Mouse (Mus musculus): ENCODE results near the gene Ndufb4.
"Not testable (repeated sequence)": the region's sequence is repeated elsewhere in the genome, so short reads cannot be mapped to it uniquely, and the experiment has no call there.

Ndufb4 gene

GRCm38 (mm10) chr16:37680216-37680615, 26.0 kb upstream of the Ndufb4 start:
- no peak for DNase-seq (ENCODE audit: low read depth, low spot score)

- DNase-seq (ENCODE audit: low read depth, low spot score), result no peak
Observed at GRCm38 (mm10) chr16:37677586-37677985, 23.3 kb upstream of the Ndufb4 start.

GRCm38 (mm10) chr16:37676677-37677072, 22.4 kb upstream of the Ndufb4 start:
- DNase-seq (ENCODE audit: low read depth, low spot score), result no peak

GRCm38 (mm10) chr16:37676024-37676676, 21.9 kb upstream of the Ndufb4 start:
- DNase-seq (ENCODE audit: low read depth, low spot score), result no peak

GRCm38 (mm10) chr16:37675326-37675725, 21.1 kb upstream of the Ndufb4 start:
- no peak for DNase-seq (ENCODE audit: low read depth, low spot score)

GRCm38 (mm10) chr16:37670666-37671283, 16.5 kb upstream of the Ndufb4 start:
- DNase-seq (ENCODE audit: low read depth, low spot score), result no peak

GRCm38 (mm10) chr16:37665394-37665935, 11.2 kb upstream of the Ndufb4 start:
- DNase-seq (ENCODE audit: low read depth, low spot score), result no peak

GRCm38 (mm10) chr16:37663643-37664459, 9.6 kb upstream of the Ndufb4 start:
- no peak for DNase-seq (ENCODE audit: low read depth, low spot score)

- no peak for DNase-seq (ENCODE audit: low read depth, low spot score)
Observed at GRCm38 (mm10) chr16:37656796-37657195, 2.5 kb upstream of the Ndufb4 start.

GRCm38 (mm10) chr16:37655756-37656347, 1.6 kb upstream of the Ndufb4 start:
- no peak for DNase-seq (ENCODE audit: low read depth, low spot score)

- DNase-seq (ENCODE audit: low read depth, low spot score), result no peak
Observed at GRCm38 (mm10) chr16:37654831-37655455, 690 bp upstream of the Ndufb4 start.

- DNase-seq (ENCODE audit: low read depth, low spot score), result no peak
Observed at GRCm38 (mm10) chr16:37653058-37653457, 1.2 kb downstream of the Ndufb4 start.

GRCm38 (mm10) chr16:37652654-37653053, 1.6 kb downstream of the Ndufb4 start:
- no peak for DNase-seq (ENCODE audit: low read depth, low spot score)

GRCm38 (mm10) chr16:37651467-37651866, 2.8 kb downstream of the Ndufb4 start:
- no peak for DNase-seq (ENCODE audit: low read depth, low spot score)

GRCm38 (mm10) chr16:37649068-37649467, 5.2 kb downstream of the Ndufb4 start:
- no peak for DNase-seq (ENCODE audit: low read depth, low spot score)

GRCm38 (mm10) chr16:37647936-37648335, 6.3 kb downstream of the Ndufb4 start:
- DNase-seq (ENCODE audit: low read depth, low spot score), result no peak

GRCm38 (mm10) chr16:37647067-37647466, 7.2 kb downstream of the Ndufb4 start:
- DNase-seq (ENCODE audit: low read depth, low spot score), result no peak

GRCm38 (mm10) chr16:37645799-37646198, 8.5 kb downstream of the Ndufb4 start:
- no peak for DNase-seq (ENCODE audit: low read depth, low spot score)

- DNase-seq (ENCODE audit: low read depth, low spot score), result no peak
Observed at GRCm38 (mm10) chr16:37645211-37645610, 9.0 kb downstream of the Ndufb4 start.

- no peak for DNase-seq (ENCODE audit: low read depth, low spot score)
Observed at GRCm38 (mm10) chr16:37644486-37644885, 9.8 kb downstream of the Ndufb4 start.

- not testable (repeated sequence) for DNase-seq (ENCODE audit: low read depth, low spot score)
Observed at GRCm38 (mm10) chr16:37640522-37640921, 13.7 kb downstream of the Ndufb4 start.

Data from brain, embryonic 18.5 days (tissue).